Mouse (Mus musculus) heart, postnatal 0 days (tissue): ENCODE measurements around the gene Adm2. TPM values are rescaled to one million over a fixed set of nuclear protein-coding genes. Genes with fewer than 3 reads are reported as not detected.

Experiments
- ATAC-seq: fragments of 200-750 bp; cut with Nextera tagmentation; 2 replicates; pipeline ENCODE4 v1.8.0; 2017; ENCODE audit warnings: low read depth, moderate number of reproducible peaks, moderate library complexity; ENCODE audit not compliant: insufficient read depth
- DNase-seq: peaks from one replicate; pipeline ENCODE4 v3.0.0-alpha.2; 2016; ENCODE audit warnings: low spot score
- H3K27ac ChIP-seq: fragments of 300-500 bp; sonication (generic); 2 replicates; pipeline ENCODE4 v1.5.1; 2014; ENCODE audit warnings: low read depth, mild to moderate bottlenecking
- H3K27me3 ChIP-seq: fragments of 300-500 bp; sonication (generic); 2 replicates; pipeline ENCODE4 v1.6.1; 2014; ENCODE audit warnings: low read length, mixed read lengths; ENCODE audit not compliant: control insufficient read depth, insufficient read depth
- H3K36me3 ChIP-seq: fragments of 300-500 bp; sonication (generic); replicated peaks from 2 replicates; pipeline ENCODE4 v1.6.1; 2014; ENCODE audit warnings: low read length, mixed read lengths; ENCODE audit not compliant: control insufficient read depth, insufficient read depth
- H3K4me1 ChIP-seq: fragments of 300-500 bp; sonication (generic); 2 replicates; pipeline ENCODE4 v1.6.1; 2014; ENCODE audit warnings: antibody characterized with exemption; ENCODE audit not compliant: control insufficient read depth, insufficient read depth
- H3K4me2 ChIP-seq: fragments of 300-500 bp; sonication (generic); 2 replicates; pipeline ENCODE4 v1.6.1; 2014; ENCODE audit warnings: low read depth, mild to moderate bottlenecking, low read length, moderate library complexity
- H3K4me3 ChIP-seq: fragments of 300-500 bp; sonication (generic); 2 replicates; pipeline ENCODE4 v1.5.1; 2014; ENCODE audit warnings: low read depth, low read length
- H3K9ac ChIP-seq: fragments of 300-500 bp; sonication (generic); replicated peaks from 2 replicates; pipeline ENCODE4 v1.6.1; 2014; ENCODE audit warnings: low read depth, low read length, mixed read lengths
- H3K9me3 ChIP-seq: fragments of 300-500 bp; sonication (generic); replicated peaks from 2 replicates; pipeline ENCODE4 v1.6.1; 2016; ENCODE audit warnings: low read length; ENCODE audit not compliant: control insufficient read depth
- CTCF ChIP-seq: IDR thresholded peaks from 2 replicates; pipeline ENCODE4 v1.5.1; 2016; ENCODE audit warnings: antibody characterized with exemption, control low read depth, low read depth
- EP300 ChIP-seq: IDR thresholded peaks from 2 replicates; pipeline ENCODE4 v1.6.1; 2016; ENCODE audit warnings: antibody characterized with exemption, low read depth
- WGBS: fragments of 180-500 bp; shearing (Covaris S2); extraction: QIAGEN DNeasy Blood & Tissue Kit; methylation state at CpG from one replicate; pipeline ENCODE4 v1.1.7; 2014; 5-methylcytosine and 5-hydroxymethylcytosine counted together
- polyA plus RNA-seq: library from polyadenylated mRNA; unstranded; fragments of >200 nt; fragmentation: Nextera tagmentation; extraction: Ambion mirVana; gene quantifications from 2 replicates; pipeline ENCODE4 v1.2.1, GENCODE M21; 2015
- total RNA-seq: library from RNA; depleted of rRNA; stranded (reverse); fragments of >200 nt; gene quantifications from 2 replicates; pipeline ENCODE4 v1.2.3, GENCODE M21; 2014; ENCODE audit warnings: low replicate concordance

The Adm2 gene
- total and polyA plus RNA-seq, 2 experiments from 2014 or later: not detected

GRCm38 (mm10) chr15:89323656-89324055 is 1.1 kb downstream of the Adm2 start:
- DNase-seq (no peak), ATAC-seq (no peak)
- Histone ChIP-seq H3K36me3 (no peaks in the 10 kb centered on the region), H3K27me3 (peaks cover 25% of the 10 kb centered on the region), H3K9me3 (no peaks in the 10 kb centered on the region), H3K4me2 (no peak overlapping the region), H3K4me3 (no peak overlapping the region), H3K9ac (no peak overlapping the region), H3K4me1 (peaks cover 4% of the 10 kb centered on the region; the same call in 1 of the 2 replicates), H3K27ac (no peak overlapping the region)
- TF ChIP-seq CTCF (no peak), EP300 (no peak)
- WGBS: 86% methylated on average over 4 of the region's 4 CpGs

DNA sequence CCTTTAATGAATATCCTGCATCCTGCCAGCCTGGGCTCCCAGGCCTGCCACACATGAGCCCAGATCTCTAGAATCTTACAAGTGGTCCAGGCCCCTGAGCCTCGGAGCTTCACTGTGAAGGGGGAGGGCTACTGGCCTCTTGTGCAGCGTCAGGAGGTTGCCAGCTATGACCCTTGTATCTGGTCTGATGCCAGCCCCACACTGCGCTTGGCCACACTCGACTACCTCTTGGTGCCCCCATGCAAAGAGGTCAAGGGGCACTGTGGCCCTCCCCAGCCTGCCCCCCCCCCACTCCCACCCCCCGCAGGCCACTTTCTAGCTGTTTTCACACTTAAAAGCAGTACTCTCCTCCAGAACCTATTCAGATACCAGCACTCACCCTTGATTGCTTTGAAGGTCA is 3.9 kb downstream of the Adm2 start:
- ATAC-seq: no peak
- H3K27me3 ChIP-seq: peaks cover 19% of the 10 kb centered on the region
- H3K4me3 ChIP-seq: no peak overlapping the region
- H3K4me2 ChIP-seq: no peak overlapping the region
- WGBS: 41% methylated on average over 5 of the region's 5 CpGs
- DNase-seq: no peak
- H3K9me3 ChIP-seq: no peaks in the 10 kb centered on the region
- H3K4me1 ChIP-seq: peaks cover 4% of the 10 kb centered on the region; the same call in 1 of the 2 replicates
- TF ChIP-seq CTCF (no peak), EP300 (no peak)
- no peaks in the 10 kb centered on the region for H3K36me3 ChIP-seq
- no peak overlapping the region for H3K9ac ChIP-seq
- no peak overlapping the region for H3K27ac ChIP-seq

DNA sequence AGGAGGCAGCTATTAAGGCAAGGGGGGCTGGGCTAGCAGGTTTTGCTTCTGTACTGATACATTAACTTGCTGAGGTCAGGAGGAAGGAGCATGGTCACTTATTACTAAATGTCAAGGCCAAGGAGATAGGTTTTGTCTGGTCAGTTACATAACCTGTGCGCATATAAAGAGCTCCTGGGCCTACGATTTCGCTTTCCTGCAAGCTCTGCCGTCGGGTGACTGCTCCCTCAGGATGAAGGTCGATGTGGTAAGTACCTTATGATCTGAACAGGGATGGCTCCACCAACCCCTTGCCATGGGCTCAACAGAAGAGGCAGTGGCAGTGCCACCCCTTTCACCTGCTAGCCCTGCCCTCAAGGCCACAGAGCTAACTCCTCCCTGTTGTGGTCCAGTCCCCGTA is 11.8 kb downstream of the Adm2 start, which contains the start of gene Miox:
TSS of gene Miox (plus strand) at position 128 of the 400 bp plus-strand sequence.
- H3K4me2 ChIP-seq: no peak within 1 kb of the TSS
- no peaks in the 10 kb centered on the region for H3K4me1 ChIP-seq
- H3K27ac ChIP-seq: no peak within 1 kb of the TSS
- no peaks in the 10 kb centered on the region for H3K27me3 ChIP-seq
- no peaks in the 10 kb centered on the region for H3K9me3 ChIP-seq
- 80% methylated on average over 7 of the region's 7 CpGs for whole genome bisulfite sequencing
- H3K9ac ChIP-seq: no peak within 1 kb of the TSS
- ATAC-seq (no peak), DNase-seq (no peak)
- no peaks in the 10 kb centered on the region for H3K36me3 ChIP-seq
- no peak within 1 kb of the TSS for H3K4me3 ChIP-seq
- TF ChIP-seq EP300: no peak
- no peak for TF ChIP-seq CTCF

DNA sequence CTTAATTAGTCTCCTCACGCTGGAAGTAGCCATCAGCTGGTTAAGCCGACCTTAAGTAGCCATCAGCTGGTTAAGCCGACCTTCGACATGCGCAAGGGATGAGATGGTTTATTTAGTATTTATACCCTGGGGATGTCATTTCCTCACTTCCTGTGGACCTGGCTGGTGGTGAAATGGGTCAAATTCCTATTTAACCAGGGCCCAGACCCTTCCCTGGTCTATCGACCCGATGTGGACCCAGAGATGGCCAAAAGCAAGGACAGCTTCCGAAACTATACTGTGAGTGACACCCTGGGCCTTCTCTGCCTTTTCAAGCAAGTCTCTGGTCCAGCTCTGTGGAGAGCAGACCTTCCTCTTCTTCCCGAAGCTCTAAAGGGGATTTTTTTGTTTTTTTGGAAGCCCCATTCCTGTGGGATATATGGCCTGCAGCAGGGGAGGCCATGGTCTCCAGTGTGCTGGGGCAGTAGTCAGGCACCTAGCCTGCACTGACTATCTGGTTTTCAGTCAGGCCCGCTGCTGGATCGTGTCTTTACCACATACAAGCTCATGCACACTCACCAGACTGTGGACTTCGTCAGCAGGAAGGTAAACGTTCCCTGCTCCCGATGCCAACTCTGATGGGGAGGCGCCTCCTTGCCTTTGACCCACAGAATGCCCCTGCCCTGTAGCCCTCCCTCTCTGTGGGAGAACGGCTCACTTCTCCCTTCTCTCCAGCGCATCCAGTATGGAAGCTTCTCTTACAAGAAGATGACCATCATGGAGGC is 12.4 kb downstream of the Adm2 start:
- no peak for DNase-seq
- no peak for ATAC-seq
- Histone ChIP-seq H3K4me3 (no peak overlapping the region), H3K9ac (no peak overlapping the region), H3K4me1 (no peaks in the 10 kb centered on the region), H3K9me3 (no peaks in the 10 kb centered on the region), H3K27ac (no peak overlapping the region), H3K36me3 (no peaks in the 10 kb centered on the region), H3K27me3 (no peaks in the 10 kb centered on the region), H3K4me2 (no peak overlapping the region)
- 75% methylated on average over 17 of the region's 17 CpGs for WGBS
- no peak for TF ChIP-seq EP300
- no peak for TF ChIP-seq CTCF

DNA sequence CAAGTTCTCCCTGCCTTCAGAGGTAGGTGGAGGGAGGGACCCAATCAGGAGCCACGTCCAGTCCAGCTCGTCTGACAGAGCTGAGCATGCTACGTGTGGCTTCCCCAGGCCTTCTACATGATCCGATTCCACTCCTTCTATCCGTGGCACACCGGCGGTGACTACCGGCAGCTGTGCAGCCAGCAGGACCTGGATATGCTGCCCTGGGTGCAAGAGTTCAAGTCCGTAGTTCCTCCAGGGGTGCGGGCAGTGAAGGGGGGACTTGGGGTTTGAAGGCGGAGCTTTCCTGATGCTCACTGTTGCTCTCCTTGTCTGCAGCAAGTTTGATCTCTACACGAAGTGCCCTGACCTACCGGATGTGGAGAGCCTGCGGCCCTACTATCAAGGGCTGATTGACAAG is 13.9 kb downstream of the Adm2 start:
- Histone ChIP-seq H3K4me2 (no peak overlapping the region), H3K4me3 (no peak overlapping the region), H3K27me3 (no peaks in the 10 kb centered on the region), H3K9ac (no peak overlapping the region), H3K4me1 (no peaks in the 10 kb centered on the region), H3K27ac (no peak overlapping the region), H3K36me3 (no peaks in the 10 kb centered on the region), H3K9me3 (no peaks in the 10 kb centered on the region)
- no peak for TF ChIP-seq CTCF
- no peak for TF ChIP-seq EP300
- WGBS: 78% methylated on average over 14 of the region's 14 CpGs
- DNase-seq (no peak), ATAC-seq (no peak)

DNA sequence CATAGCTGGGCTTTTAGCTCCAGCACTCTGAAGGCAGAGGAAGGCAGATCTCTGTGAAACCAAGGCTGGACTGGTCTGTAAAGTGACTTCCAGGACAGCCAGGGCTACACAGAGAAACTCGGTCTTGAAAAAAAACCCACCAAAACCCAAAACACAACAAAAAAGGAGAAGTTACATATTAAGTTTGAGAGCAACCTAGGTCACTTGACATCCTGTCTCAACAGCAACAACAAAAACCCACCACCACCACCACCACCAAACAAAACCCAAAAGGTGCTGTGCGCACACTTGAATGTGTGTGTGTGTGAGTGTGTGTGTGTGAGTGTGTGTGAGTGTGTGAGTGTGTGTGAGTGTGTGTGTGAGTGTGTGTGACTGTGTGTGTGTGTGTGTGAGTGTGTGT is 17.2 kb downstream of the Adm2 start:
- WGBS: 82% methylated on average over 2 of the region's 2 CpGs
- no peak overlapping the region for H3K9ac ChIP-seq
- no peaks in the 10 kb centered on the region for H3K9me3 ChIP-seq
- H3K27me3 ChIP-seq: no peaks in the 10 kb centered on the region
- ATAC-seq: no peak
- no peaks in the 10 kb centered on the region for H3K36me3 ChIP-seq
- no peak overlapping the region for H3K27ac ChIP-seq
- H3K4me2 ChIP-seq: no peak overlapping the region
- no peaks in the 10 kb centered on the region for H3K4me1 ChIP-seq
- no peak for DNase-seq
- H3K4me3 ChIP-seq: no peak overlapping the region
- TF ChIP-seq EP300 (no peak), CTCF (no peak)
